Mouse (Mus musculus): ENCODE results near the gene Naa20.
A peak's percentile ranks its signal among the peaks of the same experiment; 100 is the strongest.

The Naa20 gene

GRCm38 (mm10) chr2:145950239-145950638 lies 48.3 kb downstream of the Naa20 start:
- no peak for ATAC-seq (ENCODE audit: low TSS enrichment)

DNA sequence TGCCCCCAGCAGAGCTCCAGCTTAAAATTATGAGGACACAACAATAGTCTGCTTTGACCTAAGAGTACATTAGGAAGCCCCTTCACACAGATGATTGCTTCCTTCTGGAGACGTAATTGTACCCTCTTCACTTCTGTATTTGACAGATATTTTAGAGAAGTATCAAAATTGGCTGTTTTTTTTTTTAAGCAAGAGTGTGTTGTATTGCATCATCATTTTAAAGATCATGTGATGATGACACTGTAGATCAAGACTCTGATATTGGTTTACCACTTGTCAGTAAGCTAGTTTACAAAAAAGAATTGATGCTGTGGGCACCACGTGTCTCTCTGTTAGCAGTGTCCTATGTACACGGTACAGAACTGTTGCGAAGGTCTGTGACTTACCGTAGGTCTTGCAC lies 50.8 kb downstream of the Naa20 start:
- ATAC-seq (ENCODE audit: low TSS enrichment): no peak

- no peak for ATAC-seq (ENCODE audit: low TSS enrichment)
Measured at GRCm38 (mm10) chr2:145955844-145956243, 53.9 kb downstream of the Naa20 start.

DNA sequence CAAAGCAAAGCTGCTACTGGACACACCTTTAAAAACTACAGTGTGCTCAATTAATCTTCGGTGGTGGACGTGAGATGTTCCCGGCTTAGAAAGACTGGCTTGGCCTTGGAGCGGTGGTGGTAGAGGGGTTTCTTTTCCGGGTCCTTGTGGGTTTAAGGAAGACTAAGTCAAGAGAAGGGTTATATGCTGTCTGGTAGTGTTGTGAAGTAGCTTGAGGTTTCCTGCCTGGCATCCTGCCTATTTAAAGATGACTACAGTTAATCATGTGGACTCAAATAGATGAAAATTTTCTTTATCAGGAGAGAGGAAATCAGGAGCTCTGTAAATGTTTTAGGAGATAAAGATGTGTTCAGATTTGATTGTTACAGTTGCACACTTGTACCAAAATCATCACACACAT lies 54.4 kb downstream of the Naa20 start:
- no peak for ATAC-seq (ENCODE audit: low TSS enrichment)

DNA sequence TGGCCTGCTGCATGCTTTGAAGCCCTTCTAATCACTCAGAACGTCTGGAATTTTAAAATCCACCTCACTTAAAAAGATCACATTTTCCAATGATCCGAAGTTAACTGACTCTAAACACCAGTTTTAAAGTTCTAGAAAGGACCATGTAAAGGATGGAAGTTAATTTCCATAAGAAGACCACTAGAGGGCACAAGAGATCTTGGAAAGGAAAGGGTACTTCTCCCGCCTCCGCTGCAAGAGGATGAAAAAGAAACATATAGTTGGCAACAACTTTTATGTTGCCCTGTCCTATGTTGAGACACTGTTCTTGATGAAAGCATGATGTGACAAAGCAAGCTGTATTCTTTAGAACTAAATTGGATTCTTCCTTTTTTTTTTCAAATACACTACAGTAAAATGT lies 55.6 kb downstream of the Naa20 start:
- peak; percentile 85 for ATAC-seq (ENCODE audit: low TSS enrichment)

GRCm38 (mm10) chr2:145958097-145958496 lies 56.2 kb downstream of the Naa20 start:
- no peak for ATAC-seq (ENCODE audit: low TSS enrichment)

GRCm38 (mm10) chr2:145958551-145958950 lies 56.7 kb downstream of the Naa20 start:
- no peak for ATAC-seq (ENCODE audit: low TSS enrichment)

DNA sequence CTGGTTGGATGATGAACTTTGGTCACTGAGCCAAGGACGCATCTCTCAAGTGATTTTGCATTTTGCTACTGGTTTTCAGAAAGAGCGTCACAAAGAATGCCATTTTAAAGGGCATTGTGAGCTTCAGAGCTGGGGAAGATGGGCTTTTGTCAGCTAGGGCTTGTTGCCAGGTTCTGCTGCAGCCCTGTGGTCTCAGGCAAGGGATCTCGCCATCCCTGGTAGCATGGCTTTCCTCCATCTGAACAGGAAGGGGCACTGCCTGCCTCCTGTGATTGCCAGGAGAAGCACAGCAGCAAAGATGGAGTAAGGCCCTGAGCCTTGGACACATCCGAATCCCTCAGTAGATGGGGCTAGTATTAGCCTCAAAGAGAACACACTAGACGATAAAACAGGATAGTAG lies 60.0 kb downstream of the Naa20 start:
- ATAC-seq (ENCODE audit: low TSS enrichment): no peak
